11 mouse cellular contexts compared by ENCODE assay signal in genomic region chr11:86952659-86953058, GRCm38 (mm10). TPM values are rescaled to one million over a fixed set of nuclear protein-coding genes. Genes with fewer than 3 reads are reported as not detected.
DNase-seq lines count a peak whose midpoint lies in the region; ATAC-seq and TF ChIP-seq lines count a peak whose summit lies in the region.
"Had no signal": no experiment of that assay in that cellular context is flagged by ENCODE, and none has a peak within 500 bp of the region (broad histone marks: within the 10 kb centered on the region; RNA-seq: fewer than 3 reads in every experiment).

No protein-coding gene starts in this region.

- H3K4me2 ChIP-seq in heart, embryonic 12.5 days: no peak overlapping the region
- H3K4me2 ChIP-seq in limb, embryonic 15.5 days: no peak overlapping the region
- no peak overlapping the region for H3K4me2 ChIP-seq in liver, postnatal 0 days (ENCODE audit: low read depth, low read length)
- H3K4me2 ChIP-seq in hindbrain, embryonic 16.5 days (ENCODE audit: low read length): no peak overlapping the region
- H3K4me2 ChIP-seq: lung, embryonic 14.5 days; midbrain, embryonic 13.5 days had no signal

- WGBS in heart, adult 2 months: 78% methylated on average over 2 of the region's 2 CpGs
- 79% methylated on average over 2 of the region's 2 CpGs for WGBS in heart, embryonic 12.5 days
- WGBS in limb, embryonic 15.5 days: 93% methylated on average over 2 of the region's 2 CpGs
- 94% methylated on average over 2 of the region's 2 CpGs for WGBS in limb, embryonic 10.5 days
- WGBS in liver, postnatal 0 days (ENCODE audit: insufficient replicate concordance): 87% methylated on average over 2 of the region's 2 CpGs
- 100% methylated on average over 2 of the region's 2 CpGs for WGBS in hindbrain, embryonic 16.5 days

- TF ChIP-seq EP300 in heart, adult 2 months (IDR thresholded peaks at IDR 0.05; ENCODE audit: insufficient read depth, low read depth, low read length): no peak
- no peak for TF ChIP-seq EP300 in liver, postnatal 0 days (IDR thresholded peaks at IDR 0.05; ENCODE audit: low read depth)

- H3K9ac ChIP-seq in heart, adult 2 months (ENCODE audit: low read depth, low read length): no peak overlapping the region; the same call in 1 of the 2 replicates
- no peak overlapping the region for H3K9ac ChIP-seq in heart, embryonic 12.5 days
- H3K9ac ChIP-seq in limb, embryonic 15.5 days: no peak overlapping the region
- no peak overlapping the region for H3K9ac ChIP-seq in liver, postnatal 0 days (replicated peaks)
- H3K9ac ChIP-seq in hindbrain, embryonic 16.5 days (ENCODE audit: low read depth, low read length): no peak overlapping the region
- H3K9ac ChIP-seq: lung, embryonic 14.5 days; midbrain, embryonic 13.5 days had no signal

- H3K4me3 ChIP-seq in heart, adult 2 months: no peak overlapping the region
- no peak overlapping the region for H3K4me3 ChIP-seq in heart, embryonic 12.5 days
- H3K4me3 ChIP-seq in limb, embryonic 15.5 days: no peak overlapping the region
- H3K4me3 ChIP-seq in limb, embryonic 10.5 days: no peak overlapping the region
- H3K4me3 ChIP-seq in liver, postnatal 0 days (ENCODE audit: low read depth, low read length): no peak overlapping the region
- no peak overlapping the region for H3K4me3 ChIP-seq in hindbrain, embryonic 16.5 days (ENCODE audit: low read length)
- H3K4me3 ChIP-seq: midbrain, embryonic 13.5 days had no signal

- H3K4me1 ChIP-seq in heart, adult 2 months (ENCODE audit: control insufficient read depth, insufficient read depth, low read length): peaks cover 46% of the 10 kb centered on the region
- peaks cover 69% of the 10 kb centered on the region for H3K4me1 ChIP-seq in heart, embryonic 12.5 days (replicated peaks)
- H3K4me1 ChIP-seq in limb, embryonic 15.5 days: peaks cover 35% of the 10 kb centered on the region
- H3K4me1 ChIP-seq in limb, embryonic 10.5 days: peaks cover 45% of the 10 kb centered on the region
- peaks cover 33% of the 10 kb centered on the region for H3K4me1 ChIP-seq in liver, postnatal 0 days (ENCODE audit: insufficient read depth)
- H3K4me1 ChIP-seq in hindbrain, embryonic 16.5 days (ENCODE audit: control insufficient read depth, insufficient read depth, low read depth, low read length): no peaks in the 10 kb centered on the region; the same call in none of the 2 replicates

- H3K36me3 ChIP-seq in heart, adult 2 months (ENCODE audit: control insufficient read depth, insufficient read depth, low read length): peaks cover 43% of the 10 kb centered on the region
- H3K36me3 ChIP-seq in heart, embryonic 12.5 days: peaks cover 30% of the 10 kb centered on the region
- no peaks in the 10 kb centered on the region; the same call in 1 of the 2 replicates for H3K36me3 ChIP-seq in limb, embryonic 15.5 days
- H3K36me3 ChIP-seq in limb, embryonic 10.5 days: no peaks in the 10 kb centered on the region
- no peaks in the 10 kb centered on the region; the same call in 1 of the 2 replicates for H3K36me3 ChIP-seq in liver, postnatal 0 days (replicated peaks; ENCODE audit: insufficient read depth, low read length)
- H3K36me3 ChIP-seq in hindbrain, embryonic 16.5 days (ENCODE audit: control insufficient read depth, insufficient read depth, low read length): no peaks in the 10 kb centered on the region

- TF ChIP-seq CTCF in heart, adult 2 months (IDR thresholded peaks at IDR 0.05): no peak
- TF ChIP-seq CTCF in liver, postnatal 0 days (IDR thresholded peaks at IDR 0.05; ENCODE audit: low read depth): no peak

- H3K79me2 ChIP-seq in heart, adult 2 months (replicated peaks; ENCODE audit: control insufficient read depth, insufficient read depth, low read length): no peaks in the 10 kb centered on the region

- peak overlapping the region; percentile 70 for H3K27ac ChIP-seq in heart, adult 2 months
- H3K27ac ChIP-seq in heart, embryonic 12.5 days (ENCODE audit: poor library complexity, severe bottlenecking): no peak overlapping the region
- H3K27ac ChIP-seq in limb, embryonic 15.5 days: 0 out of 2 replicates have a peak overlapping the region, but pooled peaks have one; percentile 1
- no peak overlapping the region; the same call in 1 of the 2 replicates for H3K27ac ChIP-seq in limb, embryonic 10.5 days
- H3K27ac ChIP-seq in liver, postnatal 0 days (ENCODE audit: low read depth): peak overlapping the region; percentile 80
- H3K27ac ChIP-seq in hindbrain, embryonic 16.5 days (ENCODE audit: low read depth, low read length): no peak overlapping the region
- H3K27ac ChIP-seq: midbrain, embryonic 13.5 days had no signal

- no peak for ATAC-seq in heart, embryonic 12.5 days (ENCODE audit: insufficient number of reproducible peaks, low FRiP score)
- no peak for ATAC-seq in limb, embryonic 15.5 days (ENCODE audit: insufficient number of reproducible peaks, low FRiP score, low TSS enrichment, low read depth)
- no peak for ATAC-seq in liver, postnatal 0 days
- no peak for ATAC-seq in hindbrain, embryonic 16.5 days
- ATAC-seq: midbrain, embryonic 13.5 days had no signal

- no peak for DNase-seq in heart, adult 2 months
- no peak for DNase-seq in limb, embryonic 10.5 days (ENCODE audit: low spot score)
- peak; percentile 55 for DNase-seq in adrenal gland, postnatal 10 days
- DNase-seq in liver, postnatal 0 days: no peak
- DNase-seq in testis, postnatal 10 days (ENCODE audit: low spot score): no peak
- DNase-seq: lung, embryonic 14.5 days; right cerebral cortex, postnatal 25 days had no signal

- intact Hi-C loops in heart, adult 2 months (cut with DNase I): no loop called here

- TF ChIP-seq POLR2A in heart, adult 2 months (IDR thresholded peaks at IDR 0.05; ENCODE audit: insufficient read depth, low read depth, low read length): no peak

- H3K9me3 ChIP-seq in heart, embryonic 12.5 days (replicated peaks): no peaks in the 10 kb centered on the region
- H3K9me3 ChIP-seq in limb, embryonic 15.5 days: no peaks in the 10 kb centered on the region
- H3K9me3 ChIP-seq in limb, embryonic 10.5 days (replicated peaks): no peaks in the 10 kb centered on the region
- no peaks in the 10 kb centered on the region for H3K9me3 ChIP-seq in liver, postnatal 0 days (ENCODE audit: low read length)
- no peaks in the 10 kb centered on the region for H3K9me3 ChIP-seq in hindbrain, embryonic 16.5 days (ENCODE audit: control insufficient read depth, low read length)
- H3K9me3 ChIP-seq: midbrain, embryonic 13.5 days had no signal

- no peaks in the 10 kb centered on the region for H3K27me3 ChIP-seq in heart, adult 2 months (ENCODE audit: control insufficient read depth, insufficient read depth, low read length)
- H3K27me3 ChIP-seq in heart, embryonic 12.5 days (replicated peaks): no peaks in the 10 kb centered on the region
- no peaks in the 10 kb centered on the region for H3K27me3 ChIP-seq in limb, embryonic 15.5 days
- H3K27me3 ChIP-seq in limb, embryonic 10.5 days (ENCODE audit: low read depth, poor library complexity, severe bottlenecking): no peaks in the 10 kb centered on the region
- H3K27me3 ChIP-seq in liver, postnatal 0 days (ENCODE audit: insufficient read depth, low read length): no peaks in the 10 kb centered on the region
- H3K27me3 ChIP-seq in hindbrain, embryonic 16.5 days (replicated peaks; ENCODE audit: control insufficient read depth, insufficient read depth, low read length): no peaks in the 10 kb centered on the region
- H3K27me3 ChIP-seq: midbrain, embryonic 13.5 days had no signal

RNA-seq across cellular contexts. Expression of gene Ypel2, which starts 40.8 kb away (rescaled TPM):
- total RNA-seq in heart, adult 2 months (2021): 10 to 100 TPM; 11.6 to 26.3 TPM
- polyA plus RNA-seq in heart, adult 2 months (2012; rRNA removed): 7.9 and 12.2 TPM in 2 replicates
- 24.0 and 25.8 TPM in 2 replicates for polyA plus RNA-seq in heart, embryonic 12.5 days (2016; fragmentation: Nextera tagmentation; extraction: Ambion mirVana)
- 7.9 and 8.5 TPM in 2 replicates for polyA plus RNA-seq in limb, embryonic 15.5 days (2015; fragmentation: Nextera tagmentation; extraction: Ambion mirVana)
- polyA plus RNA-seq in limb, embryonic 10.5 days (2016; fragmentation: Nextera tagmentation; extraction: Ambion mirVana): 3.0 and 5.5 TPM in 2 replicates
- total RNA-seq in adrenal gland, postnatal 10 days (2021): 10 to 100 TPM; 16.1 to 28.3 TPM
- 2.1 TPM in 2 replicates for polyA plus RNA-seq in liver, postnatal 0 days (2015; fragmentation: Nextera tagmentation; extraction: Ambion mirVana)
- polyA plus RNA-seq in hindbrain, embryonic 16.5 days (2015; fragmentation: Nextera tagmentation; extraction: Ambion mirVana): 4.0 and 4.1 TPM in 2 replicates

Comparison
In these comparisons a context has a peak if more than half of its experiments do, and no peak if none do; other contexts are left out.
1. H3K27ac ChIP-seq: peak in heart, adult 2 months (single experiment), limb, embryonic 15.5 days (single experiment) and liver, postnatal 0 days (single experiment); none in heart, embryonic 12.5 days (single experiment), limb, embryonic 10.5 days (single experiment) and hindbrain, embryonic 16.5 days (single experiment).